Mouse (Mus musculus) midbrain, embryonic 12.5 days (tissue): ENCODE measurements around the gene Foxf2. TPM values are rescaled to one million over a fixed set of nuclear protein-coding genes. Genes with fewer than 3 reads are reported as not detected.
A peak's percentile ranks its signal among the peaks of the same experiment; 100 is the strongest.

Source experiments
- ATAC-seq: fragments of 200-750 bp; cut with Nextera tagmentation; 2 replicates; pipeline ENCODE4 v1.8.0; 2017; ENCODE audit warnings: low read depth, moderate TSS enrichment, moderate library complexity; ENCODE audit not compliant: low FRiP score
- H3K27ac ChIP-seq: fragments of 300-500 bp; sonication (generic); replicated peaks from 2 replicates; pipeline ENCODE4 v1.5.1; 2016; ENCODE audit warnings: mild to moderate bottlenecking
- H3K27me3 ChIP-seq: fragments of 300-500 bp; sonication (generic); 2 replicates; pipeline ENCODE4 v1.6.1; 2016; ENCODE audit warnings: mild to moderate bottlenecking
- H3K36me3 ChIP-seq: fragments of 300-500 bp; sonication (generic); 2 replicates; pipeline ENCODE4 v1.6.1; 2016
- H3K4me1 ChIP-seq: fragments of 300-500 bp; sonication (generic); 2 replicates; pipeline ENCODE4 v1.6.1; 2016
- H3K4me2 ChIP-seq: fragments of 300-500 bp; sonication (generic); replicated peaks from 2 replicates; pipeline ENCODE4 v1.6.1; 2016; ENCODE audit warnings: mild to moderate bottlenecking, moderate library complexity
- H3K4me3 ChIP-seq: fragments of 300-500 bp; sonication (generic); 2 replicates; pipeline ENCODE4 v1.5.1; 2016; ENCODE audit warnings: mild to moderate bottlenecking
- H3K9ac ChIP-seq: fragments of 300-500 bp; sonication (generic); replicated peaks from 2 replicates; pipeline ENCODE4 v1.6.1; 2016; ENCODE audit warnings: mild to moderate bottlenecking, moderate library complexity
- H3K9me3 ChIP-seq: fragments of 300-500 bp; sonication (generic); 2 replicates; pipeline ENCODE4 v1.6.1; 2016; ENCODE audit warnings: mild to moderate bottlenecking
- WGBS: fragments of 180-500 bp; shearing (Covaris S2); methylation state at CpG from one replicate; pipeline ENCODE4 v1.1.7; 2016; 5-methylcytosine and 5-hydroxymethylcytosine counted together
- microRNA-seq: library from miRNA; unstranded; fragments of <30 nt; microRNA quantifications from one replicate; pipeline ENCODE4, GENCODE M21; 2017
- polyA plus RNA-seq: library from polyadenylated mRNA; unstranded; fragments of >200 nt; fragmentation: Nextera tagmentation; extraction: Ambion mirVana; gene quantifications from 2 replicates; pipeline ENCODE4 v1.2.1, GENCODE M21; 2016

Foxf2 gene
- polyA plus RNA-seq, 1 experiment from 2014 or later, result 7.6 TPM

- ATAC-seq, result no peak
- H3K4me3 ChIP-seq, result no peak overlapping the region
- no peak overlapping the region for H3K4me2 ChIP-seq
- WGBS, result 86% methylated on average over 4 of the region's 4 CpGs
- no peak overlapping the region for H3K9ac ChIP-seq
- no peaks in the 10 kb centered on the region for H3K9me3 ChIP-seq
- H3K27ac ChIP-seq, result no peak overlapping the region
- H3K4me1 ChIP-seq, result no peaks in the 10 kb centered on the region
- H3K36me3 ChIP-seq, result no peaks in the 10 kb centered on the region
- H3K27me3 ChIP-seq, result no peaks in the 10 kb centered on the region
Measured at GRCm38 (mm10) chr13:31658212-31658611, 32.6 kb downstream of the Foxf2 start.

- no peak for ATAC-seq
- no peaks in the 10 kb centered on the region for H3K27me3 ChIP-seq
- 8% methylated on average over 3 of the region's 3 CpGs for WGBS
- H3K9ac ChIP-seq, result no peak overlapping the region
- H3K4me3 ChIP-seq, result no peak overlapping the region
- no peak overlapping the region for H3K27ac ChIP-seq
- H3K36me3 ChIP-seq, result no peaks in the 10 kb centered on the region
- no peaks in the 10 kb centered on the region for H3K9me3 ChIP-seq
- H3K4me1 ChIP-seq, result no peaks in the 10 kb centered on the region
- H3K4me2 ChIP-seq, result no peak overlapping the region
Measured at GRCm38 (mm10) chr13:31658963-31659362, 33.3 kb downstream of the Foxf2 start.

- no peak overlapping the region for H3K4me3 ChIP-seq
- H3K4me2 ChIP-seq, result no peak overlapping the region
- no peaks in the 10 kb centered on the region for H3K9me3 ChIP-seq
- no peak overlapping the region for H3K9ac ChIP-seq
- WGBS, result 57% methylated on average over 6 of the region's 6 CpGs
- ATAC-seq, result no peak
- no peaks in the 10 kb centered on the region for H3K4me1 ChIP-seq
- H3K27me3 ChIP-seq, result no peaks in the 10 kb centered on the region
- H3K27ac ChIP-seq, result no peak overlapping the region
- no peaks in the 10 kb centered on the region for H3K36me3 ChIP-seq
Measured at GRCm38 (mm10) chr13:31661211-31661610, 35.6 kb downstream of the Foxf2 start.

GRCm38 (mm10) chr13:31665376-31665775 lies 39.8 kb downstream of the Foxf2 start:
- H3K27me3 ChIP-seq, result no peaks in the 10 kb centered on the region
- H3K36me3 ChIP-seq, result no peaks in the 10 kb centered on the region
- H3K4me3 ChIP-seq, result no peak overlapping the region
- no peak overlapping the region for H3K27ac ChIP-seq
- H3K4me2 ChIP-seq, result no peak overlapping the region
- H3K4me1 ChIP-seq, result no peaks in the 10 kb centered on the region
- no peaks in the 10 kb centered on the region for H3K9me3 ChIP-seq
- no peak for ATAC-seq
- 64% methylated on average over 6 of the region's 6 CpGs for WGBS
- H3K9ac ChIP-seq, result no peak overlapping the region

- ATAC-seq, result no peak
- 80% methylated on average over 6 of the region's 6 CpGs for WGBS
- Histone ChIP-seq H3K4me2 (no peak overlapping the region), H3K4me3 (no peak overlapping the region), H3K9ac (no peak overlapping the region), H3K4me1 (no peaks in the 10 kb centered on the region), H3K27ac (no peak overlapping the region), H3K9me3 (no peaks in the 10 kb centered on the region), H3K36me3 (no peaks in the 10 kb centered on the region), H3K27me3 (no peaks in the 10 kb centered on the region)
Measured at GRCm38 (mm10) chr13:31667919-31668524, 42.4 kb downstream of the Foxf2 start.

- no peaks in the 10 kb centered on the region for H3K9me3 ChIP-seq
- peak; percentile 44; the same call in 1 of the 2 replicates for ATAC-seq
- H3K9ac ChIP-seq, result no peak overlapping the region
- H3K27me3 ChIP-seq, result no peaks in the 10 kb centered on the region
- no peaks in the 10 kb centered on the region for H3K36me3 ChIP-seq
- H3K4me1 ChIP-seq, result no peaks in the 10 kb centered on the region
- H3K4me2 ChIP-seq, result no peak overlapping the region
- no peak overlapping the region for H3K27ac ChIP-seq
- H3K4me3 ChIP-seq, result no peak overlapping the region
- 75% methylated on average over 3 of the region's 3 CpGs for WGBS
Measured at GRCm38 (mm10) chr13:31672093-31672492, 46.5 kb downstream of the Foxf2 start.

Small RNAs within 50 kb of the gene (microRNA-seq; reads per million reads assigned to microRNA genes)
- not detected for gene Gm27516

Other genes starting within 250 kb of the Foxf2 start
- gene Foxq1, start 69.7 kb upstream of the Foxf2 start, polyA plus RNA-seq, result 2.8 and 3.3 TPM in 2 replicates
- gene A530084C06Rik, start 66.5 kb upstream of the Foxf2 start, polyA plus RNA-seq, result not detected in 2 replicates
- gene Foxc1, start 180.8 kb downstream of the Foxf2 start, polyA plus RNA-seq, result 5.9 and 7.6 TPM in 2 replicates